Mouse (Mus musculus): ENCODE measurements at regions not wholly inside any gene's neighbourhood (a gene's known extent, or its start where the extent isn't known, plus 50 kb on each side); places are given as distances from the start of the nearest gene placed in this dataset.

- H3K4me1 ChIP-seq (ENCODE audit: control insufficient read depth, insufficient read depth, low read length), result no peaks in the 10 kb centered on the region
- H3K4me3 ChIP-seq (ENCODE audit: low read depth, low read length), result no peak overlapping the region
- no peak overlapping the region for H3K4me2 ChIP-seq
- no peaks in the 10 kb centered on the region for H3K27me3 ChIP-seq (ENCODE audit: control insufficient read depth, insufficient read depth, low read length)
- H3K36me3 ChIP-seq (ENCODE audit: control insufficient read depth, insufficient read depth, low read length), result no peaks in the 10 kb centered on the region
- 54% methylated on average over 12 of the region's 12 CpGs for WGBS (ENCODE audit: insufficient replicate concordance)
- H3K27ac ChIP-seq (ENCODE audit: low read depth, low read length), result no peak overlapping the region
- H3K9me3 ChIP-seq (replicated peaks; ENCODE audit: control insufficient read depth, low read length), result no peaks in the 10 kb centered on the region
- ATAC-seq (replicated peaks; ENCODE audit: insufficient number of reproducible peaks, low FRiP score, low TSS enrichment), result no peak
- no peak overlapping the region for H3K9ac ChIP-seq (ENCODE audit: low read depth, low read length)
Measured at GRCm38 (mm10) chr10:45800070-45800851, 222.6 kb downstream of the Hace1 start.

GRCm38 (mm10) chr10:45801463-45801862, 223.8 kb downstream of the Hace1 start:
- no peak for ATAC-seq (replicated peaks; ENCODE audit: insufficient number of reproducible peaks, low FRiP score, low TSS enrichment)
- no peak overlapping the region for H3K27ac ChIP-seq (ENCODE audit: low read depth, low read length)
- H3K9ac ChIP-seq (ENCODE audit: low read depth, low read length), result no peak overlapping the region
- H3K4me2 ChIP-seq, result no peak overlapping the region
- H3K36me3 ChIP-seq (ENCODE audit: control insufficient read depth, insufficient read depth, low read length), result no peaks in the 10 kb centered on the region
- no peaks in the 10 kb centered on the region for H3K4me1 ChIP-seq (ENCODE audit: control insufficient read depth, insufficient read depth, low read length)
- H3K27me3 ChIP-seq (ENCODE audit: control insufficient read depth, insufficient read depth, low read length), result no peaks in the 10 kb centered on the region
- H3K4me3 ChIP-seq (ENCODE audit: low read depth, low read length), result no peak overlapping the region
- WGBS (ENCODE audit: insufficient replicate concordance), result 70% methylated on average over 1 of the region's 1 CpGs
- H3K9me3 ChIP-seq (replicated peaks; ENCODE audit: control insufficient read depth, low read length), result no peaks in the 10 kb centered on the region

GRCm38 (mm10) chr10:45806984-45807827, 229.6 kb downstream of the Hace1 start:
- ATAC-seq (replicated peaks; ENCODE audit: insufficient number of reproducible peaks, low FRiP score, low TSS enrichment), result no peak
- no peak overlapping the region for H3K4me2 ChIP-seq

GRCm38 (mm10) chr10:45811882-45812281, 234.3 kb downstream of the Hace1 start:
- no peaks in the 10 kb centered on the region for H3K4me1 ChIP-seq (ENCODE audit: control insufficient read depth, insufficient read depth, low read length)
- no peak overlapping the region for H3K27ac ChIP-seq (ENCODE audit: low read depth, low read length)
- H3K4me3 ChIP-seq (ENCODE audit: low read depth, low read length), result no peak overlapping the region
- H3K36me3 ChIP-seq (ENCODE audit: control insufficient read depth, insufficient read depth, low read length), result no peaks in the 10 kb centered on the region
- no peaks in the 10 kb centered on the region for H3K27me3 ChIP-seq (ENCODE audit: control insufficient read depth, insufficient read depth, low read length)
- no peak overlapping the region for H3K4me2 ChIP-seq
- no peak overlapping the region for H3K9ac ChIP-seq (ENCODE audit: low read depth, low read length)
- ATAC-seq (replicated peaks; ENCODE audit: insufficient number of reproducible peaks, low FRiP score, low TSS enrichment), result no peak
- WGBS (ENCODE audit: insufficient replicate concordance), result 44% methylated on average over 6 of the region's 6 CpGs
- H3K9me3 ChIP-seq (replicated peaks; ENCODE audit: control insufficient read depth, low read length), result no peaks in the 10 kb centered on the region

More at GRCm38 (mm10) chr10:45806984-45807827, 229.6 kb downstream of the Hace1 start:
- 59% methylated on average over 18 of the region's 18 CpGs for WGBS (ENCODE audit: insufficient replicate concordance)
- no peak overlapping the region for H3K4me3 ChIP-seq (ENCODE audit: low read depth, low read length)
- H3K27me3 ChIP-seq (ENCODE audit: control insufficient read depth, insufficient read depth, low read length), result no peaks in the 10 kb centered on the region
- no peak overlapping the region for H3K27ac ChIP-seq (ENCODE audit: low read depth, low read length)
- no peaks in the 10 kb centered on the region for H3K4me1 ChIP-seq (ENCODE audit: control insufficient read depth, insufficient read depth, low read length)
- H3K9ac ChIP-seq (ENCODE audit: low read depth, low read length), result no peak overlapping the region
- no peaks in the 10 kb centered on the region for H3K9me3 ChIP-seq (replicated peaks; ENCODE audit: control insufficient read depth, low read length)
- H3K36me3 ChIP-seq (ENCODE audit: control insufficient read depth, insufficient read depth, low read length), result no peaks in the 10 kb centered on the region

- Histone ChIP-seq H3K27ac (ENCODE audit: low read depth, low read length) (no peak overlapping the region), H3K4me2 (no peak overlapping the region), H3K4me3 (ENCODE audit: low read depth, low read length) (no peak overlapping the region), H3K9ac (ENCODE audit: low read depth, low read length) (no peak overlapping the region), H3K4me1 (ENCODE audit: control insufficient read depth, insufficient read depth, low read length) (no peaks in the 10 kb centered on the region), H3K36me3 (ENCODE audit: control insufficient read depth, insufficient read depth, low read length) (no peaks in the 10 kb centered on the region), H3K27me3 (ENCODE audit: control insufficient read depth, insufficient read depth, low read length) (no peaks in the 10 kb centered on the region), H3K9me3 (replicated peaks; ENCODE audit: control insufficient read depth, low read length) (no peaks in the 10 kb centered on the region)
- 75% methylated on average over 2 of the region's 2 CpGs for WGBS (ENCODE audit: insufficient replicate concordance)
- no peak for ATAC-seq (replicated peaks; ENCODE audit: insufficient number of reproducible peaks, low FRiP score, low TSS enrichment)
Measured at GRCm38 (mm10) chr10:45813804-45814203, 236.2 kb downstream of the Hace1 start.

- Histone ChIP-seq H3K9ac (ENCODE audit: low read depth, low read length) (no peak overlapping the region), H3K36me3 (ENCODE audit: control insufficient read depth, insufficient read depth, low read length) (no peaks in the 10 kb centered on the region), H3K27me3 (ENCODE audit: control insufficient read depth, insufficient read depth, low read length) (no peaks in the 10 kb centered on the region), H3K9me3 (replicated peaks; ENCODE audit: control insufficient read depth, low read length) (no peaks in the 10 kb centered on the region), H3K27ac (ENCODE audit: low read depth, low read length) (no peak overlapping the region), H3K4me3 (ENCODE audit: low read depth, low read length) (no peak overlapping the region), H3K4me2 (no peak overlapping the region), H3K4me1 (ENCODE audit: control insufficient read depth, insufficient read depth, low read length) (no peaks in the 10 kb centered on the region)
- WGBS (ENCODE audit: insufficient replicate concordance), result 86% methylated on average over 4 of the region's 4 CpGs
- ATAC-seq (replicated peaks; ENCODE audit: insufficient number of reproducible peaks, low FRiP score, low TSS enrichment), result no peak
Measured at GRCm38 (mm10) chr10:45816679-45817078, 239.1 kb downstream of the Hace1 start.

- WGBS (ENCODE audit: insufficient replicate concordance), result 49% methylated on average over 8 of the region's 8 CpGs
- Histone ChIP-seq H3K4me3 (ENCODE audit: low read depth, low read length) (no peak overlapping the region), H3K27me3 (ENCODE audit: control insufficient read depth, insufficient read depth, low read length) (no peaks in the 10 kb centered on the region), H3K4me2 (no peak overlapping the region), H3K4me1 (ENCODE audit: control insufficient read depth, insufficient read depth, low read length) (no peaks in the 10 kb centered on the region), H3K36me3 (ENCODE audit: control insufficient read depth, insufficient read depth, low read length) (no peaks in the 10 kb centered on the region), H3K9me3 (replicated peaks; ENCODE audit: control insufficient read depth, low read length) (no peaks in the 10 kb centered on the region), H3K9ac (ENCODE audit: low read depth, low read length) (no peak overlapping the region), H3K27ac (ENCODE audit: low read depth, low read length) (no peak overlapping the region)
- ATAC-seq (replicated peaks; ENCODE audit: insufficient number of reproducible peaks, low FRiP score, low TSS enrichment), result no peak
Measured at GRCm38 (mm10) chr10:45820986-45821655, 243.5 kb downstream of the Hace1 start.

GRCm38 (mm10) chr10:45822251-45822650, 244.6 kb downstream of the Hace1 start:
- Histone ChIP-seq H3K4me1 (ENCODE audit: control insufficient read depth, insufficient read depth, low read length) (no peaks in the 10 kb centered on the region), H3K36me3 (ENCODE audit: control insufficient read depth, insufficient read depth, low read length) (no peaks in the 10 kb centered on the region), H3K27ac (ENCODE audit: low read depth, low read length) (no peak overlapping the region), H3K4me2 (no peak overlapping the region), H3K9ac (ENCODE audit: low read depth, low read length) (no peak overlapping the region), H3K9me3 (replicated peaks; ENCODE audit: control insufficient read depth, low read length) (no peaks in the 10 kb centered on the region), H3K4me3 (ENCODE audit: low read depth, low read length) (no peak overlapping the region), H3K27me3 (ENCODE audit: control insufficient read depth, insufficient read depth, low read length) (no peaks in the 10 kb centered on the region)
- 78% methylated on average over 1 of the region's 1 CpGs for WGBS (ENCODE audit: insufficient replicate concordance)
- no peak for ATAC-seq (replicated peaks; ENCODE audit: insufficient number of reproducible peaks, low FRiP score, low TSS enrichment)
